Mouse (Mus musculus) kidney, embryonic 14.5 days (tissue): ENCODE data around the gene Gja1. TPM values are rescaled to one million over a fixed set of nuclear protein-coding genes. Genes with fewer than 3 reads are reported as not detected.

Experiments
- ATAC-seq: fragments of 200-750 bp; cut with Nextera tagmentation; 2 replicates; pipeline ENCODE4 v1.8.0; 2017; ENCODE audit warnings: moderate number of reproducible peaks, mild to moderate bottlenecking, moderate TSS enrichment, moderate library complexity; ENCODE audit not compliant: low FRiP score, low TSS enrichment
- H3K27ac ChIP-seq: fragments of 300-500 bp; sonication (generic); 2 replicates; pipeline ENCODE4 v1.5.1; 2014; ENCODE audit warnings: low read depth, mild to moderate bottlenecking, low read length, moderate library complexity, mixed read lengths
- H3K27me3 ChIP-seq: fragments of 300-500 bp; sonication (generic); 2 replicates; pipeline ENCODE4 v1.6.1; 2014; ENCODE audit warnings: mild to moderate bottlenecking, low read length; ENCODE audit not compliant: control insufficient read depth, insufficient read depth
- H3K36me3 ChIP-seq: fragments of 300-500 bp; sonication (generic); 2 replicates; pipeline ENCODE4 v1.6.1; 2014; ENCODE audit warnings: low read length, mixed read lengths; ENCODE audit not compliant: control insufficient read depth, insufficient read depth
- H3K4me1 ChIP-seq: fragments of 300-500 bp; sonication (generic); 2 replicates; pipeline ENCODE4 v1.6.1; 2014; ENCODE audit warnings: low read length, mixed read lengths; ENCODE audit not compliant: control insufficient read depth, insufficient read depth
- H3K4me2 ChIP-seq: fragments of 300-500 bp; sonication (generic); replicated peaks from 2 replicates; pipeline ENCODE4 v1.6.1; 2014; ENCODE audit warnings: low read depth, mild to moderate bottlenecking, low read length
- H3K4me3 ChIP-seq: fragments of 300-500 bp; sonication (generic); 2 replicates; pipeline ENCODE4 v1.5.1; 2014; ENCODE audit warnings: mild to moderate bottlenecking, low read length
- H3K9ac ChIP-seq: fragments of 300-500 bp; sonication (generic); 2 replicates; pipeline ENCODE4 v1.6.1; 2014; ENCODE audit warnings: low read depth, mild to moderate bottlenecking, low read length, moderate library complexity
- H3K9me3 ChIP-seq: fragments of 300-500 bp; sonication (generic); 2 replicates; pipeline ENCODE4 v1.6.1; 2016; ENCODE audit warnings: low read length; ENCODE audit not compliant: control insufficient read depth
- WGBS: fragments of 180-500 bp; shearing (Covaris S2); extraction: QIAGEN DNeasy Blood & Tissue Kit; methylation state at CpG from one replicate; pipeline ENCODE4 v1.1.7; 2014; 5-methylcytosine and 5-hydroxymethylcytosine counted together
- polyA plus RNA-seq: library from polyadenylated mRNA; unstranded; fragments of >200 nt; fragmentation: Nextera tagmentation; extraction: Ambion mirVana; gene quantifications from 2 replicates; pipeline ENCODE4 v1.2.1, GENCODE M21; 2014

Gene Gja1
- polyA plus RNA-seq, 1 experiment from 2014 or later, result 183 TPM

DNA sequence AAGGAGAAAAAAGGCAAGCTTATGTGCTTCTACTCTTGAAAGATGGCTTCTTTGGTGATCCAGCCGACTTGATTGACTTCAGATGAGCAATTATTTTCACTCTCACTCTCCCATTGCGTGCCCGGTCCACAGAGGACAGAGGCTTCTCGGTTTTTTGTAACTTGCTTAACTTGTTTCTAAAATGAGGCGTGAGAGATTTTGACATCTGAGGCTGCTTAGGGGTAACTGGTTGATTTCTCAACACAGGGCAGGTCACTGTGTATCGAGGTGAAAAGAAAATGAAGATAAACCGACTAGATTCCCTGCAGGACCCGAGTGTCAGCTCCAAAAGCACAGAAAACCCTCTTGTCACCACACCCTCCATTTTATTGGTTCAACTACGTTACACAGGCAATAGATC, 28.8 kb downstream of the Gja1 start:
- ATAC-seq, result no peak
- Histone ChIP-seq H3K9ac (no peak overlapping the region), H3K4me1 (no peaks in the 10 kb centered on the region), H3K4me3 (no peak overlapping the region), H3K4me2 (no peak overlapping the region), H3K9me3 (no peaks in the 10 kb centered on the region), H3K27me3 (no peaks in the 10 kb centered on the region), H3K36me3 (no peaks in the 10 kb centered on the region), H3K27ac (no peak overlapping the region)
- 67% methylated on average over 9 of the region's 9 CpGs for WGBS

DNA sequence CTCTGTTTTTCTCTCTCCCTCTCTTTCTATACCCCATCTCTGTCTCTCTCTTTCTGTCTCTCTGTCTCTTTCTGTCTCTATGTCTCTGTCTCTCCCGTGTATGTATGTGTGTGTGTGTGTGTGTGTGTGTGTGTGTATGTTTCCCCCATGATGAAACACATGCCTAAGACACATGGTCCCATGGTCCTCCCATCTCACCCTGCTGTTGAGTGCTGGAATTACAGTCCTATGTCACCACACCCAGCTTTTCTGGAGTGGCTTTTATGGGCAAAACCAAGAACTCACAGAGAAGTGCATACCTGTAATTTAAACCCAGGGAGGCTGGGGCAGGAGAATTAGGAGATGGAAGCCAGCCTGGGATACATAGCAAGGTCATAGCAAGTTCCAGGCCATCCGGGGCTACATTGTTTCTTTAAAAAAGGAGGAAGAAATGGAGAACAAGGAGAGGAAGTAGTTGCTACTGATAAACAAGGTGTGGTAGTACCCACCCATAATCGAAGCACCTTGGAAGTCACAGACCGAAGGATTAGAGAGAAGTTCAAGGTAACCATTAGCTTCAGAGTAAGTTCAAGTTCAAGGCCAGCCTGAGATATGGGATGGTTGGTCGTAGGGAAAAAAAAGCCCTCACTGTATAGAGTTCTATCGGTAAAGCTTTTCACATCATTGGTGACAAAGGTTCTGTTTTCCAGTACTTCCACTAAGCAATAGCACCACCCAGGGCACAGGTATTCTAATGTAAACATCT, 29.4 kb downstream of the Gja1 start:
- Histone ChIP-seq H3K27me3 (no peaks in the 10 kb centered on the region), H3K36me3 (no peaks in the 10 kb centered on the region), H3K4me2 (no peak overlapping the region), H3K9ac (no peak overlapping the region), H3K27ac (no peak overlapping the region), H3K4me1 (no peaks in the 10 kb centered on the region), H3K9me3 (no peaks in the 10 kb centered on the region), H3K4me3 (no peak overlapping the region)
- WGBS, result 89% methylated on average over 6 of the region's 6 CpGs
- no peak for ATAC-seq

DNA sequence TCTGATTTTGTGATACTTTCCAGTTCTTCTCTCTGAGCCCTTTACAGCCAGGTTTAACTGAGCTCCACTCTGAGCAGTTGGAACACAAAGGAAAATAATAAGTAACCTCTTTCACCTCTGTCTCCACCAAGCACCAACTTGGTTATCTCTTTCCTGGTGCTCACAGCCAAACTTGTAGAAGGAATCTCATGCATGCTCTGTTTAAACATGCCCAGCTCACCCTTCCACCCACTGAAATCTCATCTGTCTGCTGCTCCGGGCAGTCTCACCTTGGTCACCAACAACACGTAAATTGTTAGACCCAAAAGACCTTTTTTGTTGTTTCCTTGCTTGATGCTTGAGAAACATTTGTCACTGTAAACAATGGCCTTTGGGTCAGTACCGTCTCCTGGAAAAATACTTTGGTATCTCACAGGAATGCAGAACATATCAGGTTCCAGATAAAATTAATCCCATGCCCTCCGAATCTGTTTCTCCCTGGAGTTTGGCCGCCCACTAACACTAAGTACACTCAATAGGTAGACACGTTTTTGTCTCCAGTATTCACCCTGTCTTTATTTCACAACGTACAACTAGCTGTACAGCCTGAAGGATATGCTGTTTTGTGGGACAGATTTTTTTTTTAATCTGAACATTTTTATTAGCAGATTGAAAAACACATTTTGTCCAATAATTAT, 38.9 kb downstream of the Gja1 start:
- 68% methylated on average over 7 of the region's 7 CpGs for WGBS
- H3K4me3 ChIP-seq, result no peak overlapping the region
- H3K9ac ChIP-seq, result no peak overlapping the region
- no peaks in the 10 kb centered on the region for H3K27me3 ChIP-seq
- no peaks in the 10 kb centered on the region for H3K9me3 ChIP-seq
- H3K4me1 ChIP-seq, result no peaks in the 10 kb centered on the region
- no peak for ATAC-seq
- H3K36me3 ChIP-seq, result no peaks in the 10 kb centered on the region
- no peak overlapping the region for H3K4me2 ChIP-seq
- no peak overlapping the region for H3K27ac ChIP-seq

DNA sequence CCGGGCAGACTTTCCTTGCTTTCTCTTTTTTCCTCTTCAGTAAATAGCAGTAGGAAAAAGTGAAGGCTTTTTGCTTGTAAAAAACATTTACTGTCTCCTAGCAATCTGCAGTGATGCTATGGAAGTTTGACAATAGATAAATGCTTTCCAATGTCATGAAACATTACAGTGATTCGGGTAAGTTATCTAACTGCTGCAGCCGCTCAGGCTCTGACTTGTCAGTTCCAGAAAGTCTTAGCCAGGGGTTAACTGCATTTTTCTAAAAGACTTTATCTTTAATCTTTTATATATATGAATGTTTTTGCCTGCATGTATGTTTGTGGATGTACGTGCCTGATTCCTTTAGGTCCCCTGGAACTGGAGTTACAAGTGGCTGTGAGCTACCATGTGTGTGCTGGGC, 45.4 kb downstream of the Gja1 start:
- Histone ChIP-seq H3K36me3 (no peaks in the 10 kb centered on the region), H3K9ac (no peak overlapping the region), H3K9me3 (no peaks in the 10 kb centered on the region), H3K27ac (no peak overlapping the region), H3K4me1 (no peaks in the 10 kb centered on the region), H3K27me3 (no peaks in the 10 kb centered on the region), H3K4me2 (no peak overlapping the region), H3K4me3 (no peak overlapping the region)
- no peak for ATAC-seq
- 85% methylated on average over 4 of the region's 4 CpGs for WGBS

DNA sequence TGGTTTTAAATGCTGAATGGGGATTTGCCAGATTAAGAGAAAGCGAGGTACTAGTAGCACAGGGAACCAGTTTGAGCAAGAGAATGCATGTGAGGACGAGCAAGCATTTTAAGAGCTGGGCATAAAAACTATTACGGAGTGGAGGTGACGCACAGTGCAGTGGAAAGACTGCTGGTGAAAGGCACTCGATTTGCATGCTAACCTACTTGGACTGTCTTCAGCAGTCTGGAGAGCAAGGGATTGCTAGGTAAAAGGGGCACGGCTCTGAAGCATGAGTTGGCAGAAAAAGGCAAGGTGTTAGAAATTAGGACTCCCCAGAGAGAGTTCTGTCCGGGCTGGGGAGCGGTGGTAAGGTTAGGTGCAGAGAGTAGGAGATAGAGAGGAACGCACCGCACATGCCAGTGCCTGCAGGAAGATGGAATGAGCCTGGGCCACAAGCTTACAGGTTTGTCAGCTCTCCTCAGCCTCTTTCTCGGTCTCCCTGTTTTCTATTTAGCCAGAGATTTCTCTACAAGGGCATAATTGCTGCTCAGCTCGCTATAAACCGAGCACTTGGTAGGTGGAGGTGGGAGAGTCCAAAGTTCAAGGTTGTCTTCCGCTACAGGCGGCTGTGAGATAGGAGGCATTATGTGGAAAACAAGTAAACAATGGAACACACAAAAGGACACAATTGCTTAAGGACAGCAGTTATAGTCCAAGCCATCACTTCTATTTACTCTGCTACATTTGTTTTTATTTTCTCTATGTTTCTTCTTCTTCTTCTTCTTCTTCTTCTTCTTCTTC, 48.1 kb downstream of the Gja1 start:
- H3K36me3 ChIP-seq, result no peaks in the 10 kb centered on the region
- no peak for ATAC-seq
- WGBS, result 76% methylated on average over 15 of the region's 15 CpGs
- H3K9ac ChIP-seq, result no peak overlapping the region
- H3K27ac ChIP-seq, result no peak overlapping the region
- H3K4me2 ChIP-seq, result no peak overlapping the region
- no peaks in the 10 kb centered on the region for H3K9me3 ChIP-seq
- no peaks in the 10 kb centered on the region for H3K27me3 ChIP-seq
- no peak overlapping the region for H3K4me3 ChIP-seq
- no peaks in the 10 kb centered on the region for H3K4me1 ChIP-seq

DNA sequence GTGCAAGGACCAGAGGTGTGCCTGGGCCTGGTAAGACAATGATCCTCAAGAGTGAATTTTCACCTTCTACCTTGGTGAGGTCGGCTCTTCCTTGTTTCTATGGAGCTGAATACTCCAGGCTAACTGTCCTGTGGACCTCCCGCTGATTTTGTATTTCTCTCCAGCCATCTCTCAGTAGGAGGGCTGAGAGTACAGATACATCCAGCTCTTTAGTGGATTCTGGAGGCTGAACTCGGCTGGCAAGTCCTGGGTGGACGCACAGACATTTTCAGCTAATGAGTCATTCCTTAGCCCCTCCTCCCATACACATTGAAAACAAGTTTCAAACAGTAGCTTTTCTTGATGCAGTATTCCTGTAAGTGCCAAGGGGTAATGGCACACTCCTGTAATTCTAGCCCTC, 49.2 kb downstream of the Gja1 start:
- Histone ChIP-seq H3K36me3 (no peaks in the 10 kb centered on the region), H3K4me3 (no peak overlapping the region), H3K27ac (no peak overlapping the region), H3K9ac (no peak overlapping the region), H3K4me2 (no peak overlapping the region), H3K27me3 (no peaks in the 10 kb centered on the region), H3K4me1 (no peaks in the 10 kb centered on the region), H3K9me3 (no peaks in the 10 kb centered on the region)
- no peak for ATAC-seq
- WGBS, result 58% methylated on average over 4 of the region's 4 CpGs

DNA sequence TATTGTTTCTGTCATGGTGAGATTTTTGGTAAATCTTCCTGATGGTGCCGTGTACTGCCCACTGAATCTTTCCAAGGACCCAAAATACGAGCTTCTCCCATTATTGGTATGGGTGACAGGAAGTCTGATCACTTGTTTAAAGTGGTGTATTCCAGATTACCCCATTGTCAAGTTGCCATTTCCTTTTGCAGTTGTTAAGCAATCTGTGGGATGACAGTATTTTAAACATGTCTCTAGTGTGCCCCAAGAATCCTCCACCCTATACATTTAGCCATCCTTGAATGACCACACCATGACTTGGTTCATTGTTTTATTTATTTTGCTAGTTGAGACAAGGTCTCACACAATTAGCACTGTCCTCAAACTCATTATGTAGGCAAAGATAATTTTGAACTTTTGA, 50.3 kb downstream of the Gja1 start:
- Histone ChIP-seq H3K9ac (no peak overlapping the region), H3K4me1 (0 out of 2 replicates have a peak, but pooled peaks cover 3% of the 10 kb centered on the region), H3K27me3 (no peaks in the 10 kb centered on the region), H3K4me2 (no peak overlapping the region), H3K27ac (no peak overlapping the region), H3K4me3 (no peak overlapping the region), H3K36me3 (no peaks in the 10 kb centered on the region), H3K9me3 (no peaks in the 10 kb centered on the region)
- ATAC-seq, result no peak
- WGBS, result 89% methylated on average over 2 of the region's 2 CpGs

DNA sequence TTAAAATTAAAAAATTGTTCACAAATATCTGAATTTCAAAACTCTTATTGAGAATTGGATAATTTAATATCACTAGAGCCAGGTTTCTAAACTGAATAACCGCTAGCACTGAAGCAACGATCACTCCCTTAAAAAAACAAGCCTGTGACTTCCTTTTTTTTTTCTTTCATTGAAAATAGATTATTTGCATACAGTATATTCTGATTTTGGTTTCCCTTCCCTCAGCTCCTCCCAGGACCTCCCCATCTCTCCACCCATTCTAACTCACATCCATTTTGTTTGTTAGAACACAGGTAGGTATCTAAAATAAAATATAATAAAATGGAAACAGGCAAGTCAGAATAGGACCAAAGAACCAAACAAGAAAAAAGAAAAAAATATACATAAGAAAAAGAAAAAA, 50.7 kb downstream of the Gja1 start:
- Histone ChIP-seq H3K27me3 (no peaks in the 10 kb centered on the region), H3K4me1 (0 out of 2 replicates have a peak, but pooled peaks cover 3% of the 10 kb centered on the region), H3K27ac (no peak overlapping the region), H3K4me2 (no peak overlapping the region), H3K9me3 (no peaks in the 10 kb centered on the region), H3K36me3 (no peaks in the 10 kb centered on the region), H3K9ac (no peak overlapping the region), H3K4me3 (no peak overlapping the region)
- no peak for ATAC-seq
- WGBS, result 89% methylated on average over 2 of the region's 2 CpGs

DNA sequence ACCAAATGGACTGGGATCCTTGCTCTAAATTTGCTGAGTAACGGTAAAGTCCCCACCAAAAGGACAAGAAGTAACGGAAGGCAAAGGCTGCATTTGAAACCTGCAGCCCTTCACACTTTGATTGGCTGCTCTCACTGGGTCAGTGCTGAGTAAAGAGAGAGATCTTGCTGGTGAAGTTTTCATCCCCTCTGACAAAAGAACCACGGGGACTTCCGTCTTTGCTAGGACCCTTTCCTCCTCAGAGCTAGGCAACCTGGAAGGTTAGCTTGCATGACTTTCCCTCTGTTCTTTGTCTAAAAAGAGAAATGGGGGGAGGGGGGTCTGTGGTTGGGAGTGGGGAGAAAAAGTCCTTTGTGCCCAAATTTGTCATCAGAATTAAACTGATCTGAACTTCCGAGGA, 51.9 kb downstream of the Gja1 start:
- 0 out of 2 replicates have a peak, but pooled peaks cover 3% of the 10 kb centered on the region for H3K4me1 ChIP-seq
- WGBS, result 82% methylated on average over 5 of the region's 5 CpGs
- ATAC-seq, result no peak

More for the DNA sequence above, 51.9 kb downstream of the Gja1 start:
- Histone ChIP-seq H3K27me3 (no peaks in the 10 kb centered on the region), H3K27ac (no peak overlapping the region), H3K4me2 (no peak overlapping the region), H3K9ac (no peak overlapping the region), H3K9me3 (no peaks in the 10 kb centered on the region), H3K36me3 (no peaks in the 10 kb centered on the region), H3K4me3 (no peak overlapping the region)
